In the genomic region with DNA sequence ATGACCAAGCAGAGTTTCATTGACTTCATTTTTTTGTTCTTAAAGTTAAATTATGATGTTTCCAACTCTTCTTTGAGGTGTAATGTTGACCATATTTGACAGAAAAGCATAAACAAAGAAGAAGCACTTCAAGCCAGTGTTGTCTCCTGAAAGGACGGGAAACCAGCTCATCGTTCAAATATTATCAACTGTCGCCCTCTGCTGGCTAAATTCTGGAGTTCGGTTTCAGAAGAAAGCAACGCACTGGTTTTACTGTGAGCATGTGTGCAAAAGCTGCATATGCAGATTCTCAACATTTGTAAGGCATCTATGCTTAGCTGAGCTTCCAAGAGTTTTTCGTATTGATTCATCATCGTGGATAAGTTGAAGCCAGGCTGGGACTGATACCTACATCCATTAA, we compare ENCODE assay signal across 9 mouse cellular contexts.
DNase-seq lines count a peak whose midpoint lies in the region; ATAC-seq lines count a peak whose summit lies in the region.
"Had no signal": no experiment of that assay in that cellular context is flagged by ENCODE, and none has a peak within 500 bp of the region (broad histone marks: within the 10 kb centered on the region; RNA-seq: fewer than 3 reads in every experiment).

No protein-coding gene starts in this region.

- peak; percentile 83 for ATAC-seq in forebrain, embryonic 14.5 days

- H3K36me3 ChIP-seq in forebrain, embryonic 14.5 days (ENCODE audit: control insufficient read depth, insufficient read depth, low read length) = no peaks in the 10 kb centered on the region
- H3K36me3 ChIP-seq in hindbrain, embryonic 10.5 days = no peaks in the 10 kb centered on the region
- H3K36me3 ChIP-seq: limb, embryonic 15.5 days had no signal

- no peak overlapping the region for H3K9ac ChIP-seq in forebrain, embryonic 14.5 days (ENCODE audit: low read length)
- H3K9ac ChIP-seq: limb, embryonic 15.5 days had no signal

- H3K9me3 ChIP-seq in forebrain, embryonic 14.5 days (replicated peaks; ENCODE audit: control insufficient read depth, low read length) = no peaks in the 10 kb centered on the region
- no peaks in the 10 kb centered on the region for H3K9me3 ChIP-seq in hindbrain, embryonic 10.5 days
- H3K9me3 ChIP-seq: limb, embryonic 15.5 days had no signal

- H3K4me2 ChIP-seq in forebrain, embryonic 14.5 days (ENCODE audit: low read length) = no peak overlapping the region
- H3K4me2 ChIP-seq: limb, embryonic 15.5 days had no signal

- 7% methylated on average over 7 of the region's 7 CpGs for WGBS in forebrain, embryonic 14.5 days
- 7% methylated on average over 7 of the region's 7 CpGs for WGBS in hindbrain, embryonic 10.5 days

- H3K27me3 ChIP-seq in forebrain, embryonic 14.5 days (replicated peaks; ENCODE audit: control insufficient read depth, insufficient read depth, low read length) = no peaks in the 10 kb centered on the region
- H3K27me3 ChIP-seq in hindbrain, embryonic 10.5 days (ENCODE audit: insufficient read depth, poor library complexity, severe bottlenecking) = no peaks in the 10 kb centered on the region
- H3K27me3 ChIP-seq: limb, embryonic 15.5 days had no signal

- no peak overlapping the region for H3K4me3 ChIP-seq in forebrain, embryonic 14.5 days (ENCODE audit: low read depth, low read length)
- H3K4me3 ChIP-seq in hindbrain, embryonic 10.5 days = no peak overlapping the region
- H3K4me3 ChIP-seq: limb, embryonic 15.5 days had no signal

- DNase-seq in Muller cell, postnatal 12 days (ENCODE audit: inconsistent ontology term) = peak; percentile 67
- peak; percentile 65 for DNase-seq in c-Kit-positive CD71-negative TER-119-negative erythroid progenitor cells, embryonic 14.5 days (ENCODE audit: low read depth)
- DNase-seq in forebrain, embryonic 14.5 days (ENCODE audit: low spot score) = peak; percentile 94
- peak; percentile 79 for DNase-seq in hindbrain, embryonic 10.5 days (ENCODE audit: low spot score)
- peak; percentile 75 for DNase-seq in layer of hippocampus, adult 9-11 months
- peak; percentile 87 for DNase-seq in lung, postnatal 10 days
- DNase-seq in retina, postnatal 7 days (ENCODE audit: low read depth, low spot score) = peak; percentile 72
- no peak for DNase-seq in T-cell, adult 2 months (ENCODE audit: low spot score)

- H3K4me1 ChIP-seq in forebrain, embryonic 14.5 days (ENCODE audit: control insufficient read depth, insufficient read depth, low read length) = peaks cover 8% of the 10 kb centered on the region
- H3K4me1 ChIP-seq in hindbrain, embryonic 10.5 days (replicated peaks) = peaks cover 24% of the 10 kb centered on the region
- H3K4me1 ChIP-seq: limb, embryonic 15.5 days had no signal

- H3K27ac ChIP-seq in forebrain, embryonic 14.5 days (ENCODE audit: low read depth, low read length) = no peak overlapping the region
- H3K27ac ChIP-seq in hindbrain, embryonic 10.5 days = no peak overlapping the region
- H3K27ac ChIP-seq: limb, embryonic 15.5 days had no signal
